Mouse (Mus musculus) heart, adult 2 months (tissue): ENCODE measurements around the gene Tmem131l.

Experiments
- CTCF ChIP-seq: fragments of 200-600 bp; IDR thresholded peaks from 2 replicates; pipeline ENCODE4 v1.8.1; 2022; ENCODE audit warnings: antibody characterized with exemption, mild to moderate bottlenecking, moderate library complexity
- POLR2A ChIP-seq: fragments of 200-500 bp; IDR thresholded peaks from 2 replicates; pipeline ENCODE4 v1.6.1; 2011; ENCODE audit warnings: mild to moderate bottlenecking, low read depth, low read length, control low read depth; ENCODE audit not compliant: insufficient read depth

DNA sequence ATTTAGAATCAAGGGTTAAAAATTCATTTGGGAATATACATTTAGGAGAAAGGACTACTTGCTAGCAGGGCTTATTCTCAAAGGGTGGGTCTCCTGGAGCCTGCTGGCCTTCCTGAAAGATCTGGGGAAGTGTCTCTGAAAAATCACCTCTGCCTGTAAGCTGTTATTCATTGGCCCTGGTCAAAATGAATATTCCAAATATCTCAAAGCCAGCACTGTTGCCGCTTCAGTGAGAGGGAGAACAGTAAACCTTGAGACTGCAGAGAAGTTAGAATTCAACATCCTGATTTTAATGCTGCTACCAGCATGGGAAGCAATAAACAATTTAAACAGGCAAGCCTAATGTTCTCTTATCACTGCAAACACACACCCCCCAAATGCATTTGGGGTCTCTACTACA, 1.8 kb downstream of the Tmem131l start:
- no peak for TF ChIP-seq CTCF
- TF ChIP-seq POLR2A: no peak
